Comparison of ENCODE assay signal across 24 mouse cellular contexts in genomic region chr5:46023456-46023855, GRCm38 (mm10).
A peak's percentile ranks its signal among the peaks of the same experiment; 100 is the strongest.
DNase-seq lines count a peak whose midpoint lies in the region; ATAC-seq and TF ChIP-seq lines count a peak whose summit lies in the region.
"Had no signal": no experiment of that assay in that cellular context is flagged by ENCODE, and none has a peak within 500 bp of the region (broad histone marks: within the 10 kb centered on the region; RNA-seq: fewer than 3 reads in every experiment).

No protein-coding gene starts in this region.

- H3K36me3 ChIP-seq in forebrain, embryonic 16.5 days (ENCODE audit: control insufficient read depth, insufficient read depth), result no peaks in the 10 kb centered on the region
- H3K36me3 ChIP-seq in forebrain, embryonic 13.5 days (ENCODE audit: poor library complexity, severe bottlenecking), result no peaks in the 10 kb centered on the region
- no peaks in the 10 kb centered on the region for H3K36me3 ChIP-seq in kidney, postnatal 0 days (ENCODE audit: insufficient read depth, low read length)
- H3K36me3 ChIP-seq in CH12.LX (replicated peaks in 1 of 2; ENCODE audit: control insufficient read depth in 1 of 2, insufficient read depth in 1 of 2, low read length in 1 of 2), result no peaks in the 10 kb centered on the region
- no peaks in the 10 kb centered on the region for H3K36me3 ChIP-seq in embryonic facial prominence, embryonic 15.5 days
- H3K36me3 ChIP-seq: heart, embryonic 13.5 days; intestine, embryonic 15.5 days; lung, embryonic 15.5 days had no signal

- no peak overlapping the region for H3K4me2 ChIP-seq in forebrain, embryonic 16.5 days (ENCODE audit: low read length)
- H3K4me2 ChIP-seq in forebrain, embryonic 13.5 days, result no peak overlapping the region
- H3K4me2 ChIP-seq in kidney, postnatal 0 days (ENCODE audit: low read length), result peak overlapping the region; percentile 39; the same call in 1 of the 2 replicates
- H3K4me2 ChIP-seq in CH12.LX (ENCODE audit: insufficient read depth, low read depth, poor library complexity, severe bottlenecking), result peak overlapping the region; percentile 86
- H3K4me2 ChIP-seq in embryonic facial prominence, embryonic 15.5 days (replicated peaks), result 0 out of 2 replicates have a peak overlapping the region, but pooled peaks have one; percentile 15
- H3K4me2 ChIP-seq: heart, embryonic 13.5 days; intestine, embryonic 15.5 days; lung, embryonic 15.5 days had no signal

- no peak for TF ChIP-seq EP300 in CH12.LX (IDR thresholded peaks at IDR 0.05; ENCODE audit: low read length)

- no peak overlapping the region for H3K9ac ChIP-seq in forebrain, embryonic 16.5 days (replicated peaks; ENCODE audit: low read depth, low read length)
- H3K9ac ChIP-seq in forebrain, embryonic 13.5 days, result no peak overlapping the region
- no peak overlapping the region for H3K9ac ChIP-seq in kidney, postnatal 0 days (ENCODE audit: low read depth, low read length)
- no peak overlapping the region for H3K9ac ChIP-seq in CH12.LX (ENCODE audit: insufficient read depth, low read depth)
- H3K9ac ChIP-seq in embryonic facial prominence, embryonic 15.5 days, result no peak overlapping the region
- H3K9ac ChIP-seq: heart, embryonic 13.5 days; intestine, embryonic 15.5 days; liver, embryonic 14.5 days; lung, embryonic 15.5 days had no signal

- in situ Hi-C loops in CH12.LX (cut with MboI; ENCODE audit: low pct_ligation_motif_present, low pct_unique_long_range_greater_than_20kb, low sequenced_read_pairs), result no loop called here

- TF ChIP-seq RAD21 in CH12.LX (IDR thresholded peaks at IDR 0.05; ENCODE audit: low read depth, low read length), result no peak

- peak; percentile 50; the same call in 1 of the 2 replicates for ATAC-seq in forebrain, embryonic 16.5 days
- no peak for ATAC-seq in forebrain, embryonic 13.5 days
- no peak for ATAC-seq in kidney, postnatal 0 days (replicated peaks; ENCODE audit: low FRiP score, low read depth)
- ATAC-seq in embryonic facial prominence, embryonic 15.5 days (ENCODE audit: insufficient number of reproducible peaks, low FRiP score, low TSS enrichment, low read depth), result no peak

- dilution Hi-C loops in CH12.LX (cut with MboI; ENCODE audit: extremely low pct_ligation_motif_present, extremely low pct_unique_long_range_greater_than_20kb, low sequenced_read_pairs), result no loop called here

- no peak for DNase-seq in kidney, postnatal 0 days (ENCODE audit: low spot score)
- DNase-seq in kidney, adult 11 months, result no peak
- DNase-seq in CH12.LX (ENCODE audit: extremely low read depth), result no peak
- DNase-seq in spleen, postnatal 14 days (ENCODE audit: low spot score in 2 of 2), result no peak
- DNase-seq in MN1 (ENCODE audit: low spot score), result no peak
- DNase-seq: adrenal gland, postnatal 25 days; cerebellum, adult 2 months; cerebellum, postnatal 36 days; gastrocnemius, postnatal 14 days; heart, adult 18-20 months; heart, postnatal 36 days; kidney, postnatal 4 days; layer of hippocampus, adult 9-11 months; lung, postnatal 4 days; right cerebral cortex, adult 18-20 months; thymus, adult 18-20 months; thymus, postnatal 4 days had no signal

- no peaks in the 10 kb centered on the region for H3K27me3 ChIP-seq in forebrain, embryonic 16.5 days (replicated peaks; ENCODE audit: control insufficient read depth, insufficient read depth, low read length)
- no peaks in the 10 kb centered on the region for H3K27me3 ChIP-seq in forebrain, embryonic 13.5 days
- H3K27me3 ChIP-seq in kidney, postnatal 0 days (ENCODE audit: insufficient read depth, low read length), result no peaks in the 10 kb centered on the region
- no peaks in the 10 kb centered on the region for H3K27me3 ChIP-seq in CH12.LX (replicated peaks)
- H3K27me3 ChIP-seq in embryonic facial prominence, embryonic 15.5 days, result no peaks in the 10 kb centered on the region
- H3K27me3 ChIP-seq: heart, embryonic 13.5 days; intestine, embryonic 15.5 days; lung, embryonic 15.5 days had no signal

- TF ChIP-seq POLR2A in CH12.LX (IDR thresholded peaks at IDR 0.05; ENCODE audit: low read depth, low read length), result no peak

- 36% methylated on average over 6 of the region's 6 CpGs for WGBS in forebrain, embryonic 16.5 days
- WGBS in forebrain, embryonic 13.5 days, result 49% methylated on average over 6 of the region's 6 CpGs
- WGBS in kidney, postnatal 0 days, result 31% methylated on average over 6 of the region's 6 CpGs
- WGBS in embryonic facial prominence, embryonic 15.5 days, result 29% methylated on average over 6 of the region's 6 CpGs

- H3K4me3 ChIP-seq in forebrain, embryonic 16.5 days (replicated peaks; ENCODE audit: low read length), result no peak overlapping the region
- H3K4me3 ChIP-seq in forebrain, embryonic 13.5 days, result no peak overlapping the region
- no peak overlapping the region for H3K4me3 ChIP-seq in kidney, postnatal 0 days (replicated peaks; ENCODE audit: low read depth, low read length)
- H3K4me3 ChIP-seq in CH12.LX (replicated peaks in 1 of 3; ENCODE audit: low read depth in 2 of 3, low read length in 2 of 3, poor library complexity in 1 of 3), result no peak overlapping the region
- H3K4me3 ChIP-seq in embryonic facial prominence, embryonic 15.5 days (replicated peaks), result no peak overlapping the region
- H3K4me3 ChIP-seq: heart, embryonic 13.5 days; intestine, embryonic 15.5 days; lung, embryonic 15.5 days had no signal

- no peaks in the 10 kb centered on the region for H3K4me1 ChIP-seq in forebrain, embryonic 16.5 days (replicated peaks; ENCODE audit: control insufficient read depth, insufficient read depth, low read length)
- H3K4me1 ChIP-seq in forebrain, embryonic 13.5 days, result no peaks in the 10 kb centered on the region
- no peaks in the 10 kb centered on the region for H3K4me1 ChIP-seq in kidney, postnatal 0 days (replicated peaks; ENCODE audit: insufficient read depth, low read length)
- H3K4me1 ChIP-seq in CH12.LX (ENCODE audit: control insufficient read depth in 1 of 2, insufficient read depth in 2 of 2), result peaks cover 0 to 6% of the 10 kb centered on the region in 2 experiments; a peak in 2 of 4 replicates
- H3K4me1 ChIP-seq in embryonic facial prominence, embryonic 15.5 days, result no peaks in the 10 kb centered on the region
- H3K4me1 ChIP-seq: intestine, embryonic 15.5 days; lung, embryonic 15.5 days had no signal

- no peak overlapping the region for H3K27ac ChIP-seq in forebrain, embryonic 16.5 days (ENCODE audit: low read length)
- no peak overlapping the region for H3K27ac ChIP-seq in forebrain, embryonic 13.5 days
- no peak overlapping the region for H3K27ac ChIP-seq in kidney, postnatal 0 days
- no peak overlapping the region for H3K27ac ChIP-seq in CH12.LX (ENCODE audit: insufficient read depth, low read depth)
- no peak overlapping the region for H3K27ac ChIP-seq in embryonic facial prominence, embryonic 15.5 days (replicated peaks)
- H3K27ac ChIP-seq: heart, embryonic 13.5 days; intestine, embryonic 15.5 days; liver, embryonic 14.5 days; lung, embryonic 15.5 days had no signal

- H3K9me3 ChIP-seq in forebrain, embryonic 16.5 days (ENCODE audit: control insufficient read depth, low read length), result no peaks in the 10 kb centered on the region
- H3K9me3 ChIP-seq in forebrain, embryonic 13.5 days (replicated peaks), result no peaks in the 10 kb centered on the region
- no peaks in the 10 kb centered on the region for H3K9me3 ChIP-seq in kidney, postnatal 0 days (replicated peaks; ENCODE audit: low read length)
- H3K9me3 ChIP-seq in CH12.LX (replicated peaks; ENCODE audit: low read length), result no peaks in the 10 kb centered on the region
- no peaks in the 10 kb centered on the region for H3K9me3 ChIP-seq in embryonic facial prominence, embryonic 15.5 days (replicated peaks)
- H3K9me3 ChIP-seq: heart, embryonic 13.5 days; intestine, embryonic 15.5 days; lung, embryonic 15.5 days had no signal

- no peaks in the 10 kb centered on the region for H3K79me2 ChIP-seq in CH12.LX (replicated peaks; ENCODE audit: control insufficient read depth, extremely low read depth, insufficient read depth, poor library complexity, severe bottlenecking)

- no peak for TF ChIP-seq CTCF in kidney, postnatal 0 days (IDR thresholded peaks at IDR 0.05; ENCODE audit: low read depth)
- TF ChIP-seq CTCF in CH12.LX (conservative IDR thresholded peaks at IDR 0.05 in 1 of 2, IDR thresholded peaks at IDR 0.05 in 1 of 2; ENCODE audit: low read depth in 2 of 2, low read length in 2 of 2), result no peak

TF ChIP-seq in CH12.LX, 34 proteins besides CTCF, POLR2A, EP300 and RAD21:
- TF ChIP-seq RCOR1 (conservative IDR thresholded peaks at IDR 0.05; ENCODE audit: low read depth, low read length) (no peak), TCF12 (IDR thresholded peaks at IDR 0.05; ENCODE audit: low read depth, low read length) (no peak), PAX5 (IDR thresholded peaks at IDR 0.05; ENCODE audit: low read length) (no peak), CHD2 (IDR thresholded peaks at IDR 0.05; ENCODE audit: low read length) (no peak), ZMIZ1 (IDR thresholded peaks at IDR 0.05; ENCODE audit: low read depth, low read length) (no peak)
TF ChIP-seq in CH12.LX: peak in this region for 0.

Comparison
In these comparisons a context has a peak if more than half of its experiments do, and no peak if none do; other contexts are left out.
1. H3K4me2 ChIP-seq: peak in kidney, postnatal 0 days (single experiment), CH12.LX (single experiment) and embryonic facial prominence, embryonic 15.5 days (single experiment); none in forebrain, embryonic 16.5 days (single experiment) and forebrain, embryonic 13.5 days (single experiment).